Mouse (Mus musculus) CD4-positive, CD25-positive, alpha-beta regulatory T cell, adult 2 months (primary cell): ENCODE measurements around the gene Smim20.

Source experiments
- DNase-seq: peaks from one replicate; pipeline ENCODE4 v3.0.0-alpha.2; 2012; ENCODE audit warnings: low read depth, low spot score

Gene Smim20

DNA sequence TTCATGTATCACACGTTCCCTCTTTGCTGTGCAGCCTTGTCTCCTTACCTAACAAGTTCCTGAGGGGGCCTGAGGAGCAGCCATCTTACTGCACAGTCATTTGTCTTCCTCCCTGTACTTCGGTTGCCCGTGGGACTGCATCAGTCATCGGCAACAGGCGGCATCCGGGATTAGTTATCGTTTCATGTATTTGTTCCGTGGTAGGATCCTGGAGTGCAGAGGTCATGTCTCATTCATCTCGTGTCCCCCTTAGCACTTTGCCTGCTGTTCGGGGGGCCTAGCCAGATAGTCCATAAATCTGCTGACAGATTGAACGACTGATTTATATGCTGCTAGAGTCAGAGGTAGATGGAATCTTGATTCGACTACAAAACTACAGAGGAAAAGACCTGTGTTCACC, 1.1 kb upstream of the Smim20 start:
- no peak for DNase-seq

DNA sequence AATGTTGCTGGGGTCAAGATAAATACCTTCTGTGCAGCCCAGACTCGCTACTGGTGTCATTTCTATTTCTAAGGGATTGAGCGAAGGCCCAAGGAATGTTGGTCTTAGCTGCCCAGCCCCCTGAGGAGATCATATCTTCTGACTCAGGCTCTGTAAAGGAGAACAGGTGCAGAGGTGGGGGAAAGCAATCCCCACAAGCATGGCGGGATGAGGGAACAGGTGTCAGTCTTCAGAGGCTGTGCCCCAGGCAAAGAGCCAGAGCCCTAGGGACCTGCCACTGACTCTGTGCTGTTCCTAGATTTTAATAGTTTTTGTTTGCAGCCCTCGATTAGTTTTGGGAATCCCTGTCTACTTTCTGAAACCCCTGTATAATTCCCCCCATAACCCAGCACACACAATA, 702 bp upstream of the Smim20 start:
- DNase-seq = no peak

DNA sequence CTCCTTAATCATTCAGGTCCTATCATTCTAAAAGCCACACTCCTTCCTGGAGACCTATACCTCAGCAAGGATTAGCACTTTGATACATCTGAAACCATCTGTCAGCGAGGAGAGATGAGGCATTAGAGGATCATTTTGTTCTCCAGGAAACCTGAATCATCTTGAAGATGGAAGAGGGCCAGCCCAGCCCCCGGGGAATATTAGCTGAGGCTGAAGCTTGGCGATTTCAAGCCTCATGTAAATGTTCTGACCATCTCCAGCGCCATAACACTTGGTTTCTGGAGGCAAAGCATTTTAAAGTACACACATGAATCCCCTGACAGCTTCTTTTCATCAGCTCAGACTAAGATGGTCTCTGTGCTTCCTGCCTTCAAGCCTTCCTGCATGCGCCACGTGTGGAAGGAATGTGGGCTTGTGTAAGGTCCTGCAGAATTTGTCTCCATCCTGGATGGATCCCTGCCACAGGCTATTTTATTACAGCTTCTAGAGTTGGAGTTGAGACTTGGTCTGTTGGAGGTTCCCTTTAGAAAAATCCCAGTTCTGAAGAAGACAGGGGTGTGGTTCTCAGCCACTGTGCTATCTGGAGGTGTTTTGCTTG, 1.3 kb downstream of the Smim20 start:
- DNase-seq = no peak

DNA sequence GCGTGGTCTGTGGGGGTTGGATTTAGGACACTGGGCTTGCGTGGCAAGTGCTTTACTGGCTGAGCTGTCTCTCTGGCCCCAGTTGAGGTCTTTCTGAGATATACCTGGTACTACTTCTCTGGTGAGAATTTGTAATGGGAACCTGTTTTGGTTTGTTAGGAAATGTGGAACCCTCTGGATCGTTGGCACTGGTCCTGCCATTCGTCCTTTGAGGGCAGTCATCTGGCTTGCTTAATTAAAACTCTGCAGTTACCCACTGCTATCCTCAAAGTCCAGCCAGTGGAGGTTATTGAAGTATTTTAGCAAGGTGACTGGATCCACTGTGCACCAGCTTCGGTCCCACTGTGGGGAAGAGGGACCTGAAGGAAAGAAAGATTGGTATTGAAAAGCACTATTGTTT, 2.9 kb downstream of the Smim20 start:
- DNase-seq = no peak

DNA sequence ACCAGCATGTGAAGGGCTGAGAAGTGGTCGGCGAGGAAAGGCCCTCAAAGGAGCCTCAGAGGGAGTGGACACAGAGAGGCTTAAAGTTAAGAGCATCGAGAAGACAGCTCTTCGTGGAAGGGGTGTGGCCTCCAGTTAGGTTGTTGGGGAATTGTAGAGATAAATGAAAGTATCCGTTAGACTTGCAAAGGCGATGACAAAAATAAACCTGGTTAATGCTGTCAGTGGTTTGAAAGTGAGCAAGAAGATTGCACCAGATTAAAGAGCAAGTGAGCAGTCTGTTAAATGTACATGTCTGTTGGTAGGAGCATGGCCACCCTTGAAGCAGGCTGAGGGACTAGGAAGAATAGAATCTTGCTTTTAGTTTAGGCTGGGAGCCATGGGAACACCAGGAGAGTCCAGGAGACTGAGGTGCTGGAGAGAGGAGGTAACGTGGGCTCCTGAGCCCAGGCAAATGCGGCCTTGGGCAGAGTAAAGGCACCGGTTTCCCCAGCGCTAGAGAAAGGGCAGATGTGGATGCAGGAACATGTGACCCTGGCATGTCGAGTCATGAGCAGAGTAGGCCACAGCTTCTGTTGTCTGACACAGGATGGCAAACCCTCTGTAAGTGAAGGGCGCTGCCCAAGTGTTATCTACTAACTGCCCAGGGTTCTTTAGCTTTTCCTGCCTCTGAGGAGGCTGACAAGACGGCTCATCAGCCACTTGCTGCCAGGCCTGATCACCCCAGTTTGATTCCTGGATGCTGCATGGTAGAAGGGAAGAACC, 4.2 kb downstream of the Smim20 start:
- DNase-seq = no peak

DNA sequence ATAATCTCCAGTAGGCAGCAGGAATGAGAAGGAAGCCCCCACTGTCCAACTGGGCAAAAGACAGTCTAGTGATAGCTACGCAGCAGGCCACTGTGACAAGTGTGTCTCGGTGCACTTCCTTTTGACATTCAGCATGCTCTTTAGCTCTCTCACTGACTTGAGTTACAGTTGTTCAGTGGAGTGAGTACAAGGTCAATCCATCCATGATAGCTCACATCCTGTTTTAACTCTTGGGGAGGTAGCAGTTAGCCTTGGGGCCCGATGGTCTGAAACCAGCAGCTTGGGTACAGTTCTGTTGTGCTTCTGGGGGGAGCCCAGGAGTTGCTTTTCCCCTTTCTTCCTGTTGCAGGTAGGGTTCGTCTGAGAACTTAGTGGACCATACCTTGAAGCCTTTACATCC, 5.7 kb downstream of the Smim20 start:
- DNase-seq = no peak

DNA sequence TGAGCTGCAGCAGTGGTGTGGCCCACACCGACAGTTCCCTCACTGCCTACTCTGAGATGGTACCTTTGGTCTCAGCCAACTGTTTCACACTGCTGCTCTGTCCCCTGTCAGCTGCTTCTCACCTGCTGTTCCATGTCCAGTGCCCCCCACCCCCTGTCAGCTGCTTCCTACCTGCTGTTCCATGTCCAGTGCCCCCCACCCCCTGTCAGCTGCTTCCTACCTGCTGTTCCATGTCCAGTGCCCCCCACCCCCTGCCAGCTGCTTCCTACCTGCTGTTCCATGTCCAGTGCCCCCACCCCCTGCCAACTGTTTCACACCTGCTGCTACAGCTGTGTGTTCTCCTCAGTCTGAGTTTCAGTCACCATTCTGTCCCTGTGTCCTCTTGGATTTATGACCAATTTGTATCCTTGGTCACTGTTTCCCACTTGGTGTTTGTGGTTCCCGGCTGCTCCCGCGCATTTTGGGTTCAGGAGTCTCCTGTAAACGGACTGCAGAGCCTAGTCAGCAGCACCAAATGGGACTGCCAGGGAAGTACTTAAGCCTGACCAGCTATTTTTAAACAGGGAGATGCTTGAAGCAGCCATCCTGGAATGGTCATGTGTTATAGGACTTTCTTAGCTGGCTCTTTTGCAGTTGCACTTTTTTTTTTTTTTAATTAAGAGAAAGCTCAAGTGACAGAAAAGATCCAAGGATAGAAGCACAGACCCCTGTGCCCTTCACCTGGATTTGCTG, 7.0 kb downstream of the Smim20 start:
- no peak for DNase-seq

DNA sequence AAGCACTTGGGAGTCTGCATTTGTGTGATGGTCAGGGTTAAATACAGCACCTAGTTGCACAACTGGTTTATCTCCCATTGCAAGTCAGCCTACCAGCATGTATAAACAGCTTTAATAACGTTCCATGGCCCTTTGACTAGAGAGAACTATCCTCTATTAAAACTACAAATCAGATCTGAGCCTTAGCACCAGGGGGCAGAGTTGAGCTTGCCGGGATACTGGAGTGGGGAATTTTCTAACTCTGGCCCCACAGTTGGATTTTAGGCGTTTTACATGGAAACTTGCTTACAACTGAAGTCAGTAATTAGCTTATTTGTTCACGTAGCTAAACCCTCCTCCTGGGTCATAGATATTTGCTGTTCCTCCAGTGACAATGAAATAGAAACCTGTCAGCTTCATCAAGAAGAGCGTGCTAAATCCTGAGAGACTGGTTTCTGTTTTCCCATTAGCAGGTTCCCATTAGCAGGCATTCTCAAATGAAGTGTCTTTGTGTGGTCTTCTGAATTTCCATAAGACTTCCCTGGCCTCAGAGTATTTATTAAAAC, 8.0 kb downstream of the Smim20 start:
- DNase-seq = peak; percentile 10

DNA sequence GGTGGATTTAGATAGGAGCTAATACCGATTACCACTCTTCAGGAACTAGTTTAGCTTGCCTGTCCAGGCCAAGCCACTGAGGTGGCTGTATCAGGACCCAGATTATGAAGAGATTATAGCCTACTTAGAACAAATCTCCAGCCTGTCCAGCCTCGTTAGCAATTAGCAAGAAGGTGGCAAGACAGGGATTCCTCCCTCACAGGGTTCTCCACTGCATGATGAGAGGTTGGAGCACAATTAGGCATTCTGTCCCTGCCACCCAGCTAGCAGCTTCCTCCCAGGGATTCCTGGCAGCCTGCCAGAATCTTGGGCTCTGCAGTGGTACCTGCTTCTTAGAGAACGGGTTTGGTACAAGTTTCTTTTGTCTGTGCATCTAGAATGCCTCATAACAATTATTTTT, 8.5 kb downstream of the Smim20 start:
- DNase-seq = no peak

DNA sequence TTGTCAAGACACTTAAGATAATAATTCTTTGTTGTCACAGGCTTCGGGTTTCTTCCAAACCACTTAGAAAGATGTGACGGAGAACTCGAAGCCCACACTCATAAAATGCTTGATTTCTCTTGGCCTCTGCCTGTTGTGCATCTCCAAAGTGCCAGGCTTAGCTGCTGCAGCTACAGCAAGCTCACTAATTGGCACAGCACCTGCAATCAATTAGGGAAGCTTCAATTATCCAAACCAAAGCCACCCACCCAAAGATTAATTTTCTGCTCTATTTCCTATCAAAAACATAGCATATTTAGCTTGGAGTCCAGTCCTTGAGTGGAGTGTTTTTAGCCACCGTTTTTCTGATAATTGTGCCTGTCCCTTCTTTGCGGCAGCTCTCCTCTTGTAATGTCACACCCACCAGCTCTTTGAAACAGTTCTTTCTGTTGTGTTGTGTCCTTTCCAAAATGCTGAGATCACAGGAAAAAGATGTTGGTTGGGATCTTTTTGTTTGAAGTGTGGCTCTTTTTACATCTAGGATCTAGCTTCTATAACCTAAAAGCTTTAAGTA, 9.7 kb downstream of the Smim20 start:
- no peak for DNase-seq

DNA sequence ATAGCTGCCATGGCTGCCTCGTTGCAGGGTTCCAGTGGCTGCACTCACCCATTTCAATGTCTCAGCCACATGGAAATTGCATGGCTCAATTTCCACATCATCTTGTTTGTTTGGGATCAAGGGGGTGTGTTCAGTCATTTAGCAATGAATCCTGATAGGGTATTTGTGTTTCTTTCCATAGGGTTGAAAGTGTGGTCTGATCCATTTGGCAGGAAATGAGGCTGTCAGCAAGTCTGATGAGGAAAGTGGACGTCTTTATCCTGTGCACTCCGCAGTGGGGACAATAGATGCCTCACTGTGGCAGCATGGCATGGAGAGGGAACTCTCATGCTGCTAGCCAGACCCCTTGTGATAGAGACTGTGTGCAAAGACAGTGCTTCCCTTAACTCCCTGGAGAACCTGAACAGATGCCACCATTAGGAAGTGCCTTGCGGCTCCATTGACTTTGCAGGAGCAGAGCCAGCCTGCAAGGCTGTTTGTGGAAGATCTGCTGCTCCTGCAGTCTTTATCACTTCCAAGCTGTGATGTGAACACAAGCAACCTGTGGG, 10.9 kb downstream of the Smim20 start:
- no peak for DNase-seq

DNA sequence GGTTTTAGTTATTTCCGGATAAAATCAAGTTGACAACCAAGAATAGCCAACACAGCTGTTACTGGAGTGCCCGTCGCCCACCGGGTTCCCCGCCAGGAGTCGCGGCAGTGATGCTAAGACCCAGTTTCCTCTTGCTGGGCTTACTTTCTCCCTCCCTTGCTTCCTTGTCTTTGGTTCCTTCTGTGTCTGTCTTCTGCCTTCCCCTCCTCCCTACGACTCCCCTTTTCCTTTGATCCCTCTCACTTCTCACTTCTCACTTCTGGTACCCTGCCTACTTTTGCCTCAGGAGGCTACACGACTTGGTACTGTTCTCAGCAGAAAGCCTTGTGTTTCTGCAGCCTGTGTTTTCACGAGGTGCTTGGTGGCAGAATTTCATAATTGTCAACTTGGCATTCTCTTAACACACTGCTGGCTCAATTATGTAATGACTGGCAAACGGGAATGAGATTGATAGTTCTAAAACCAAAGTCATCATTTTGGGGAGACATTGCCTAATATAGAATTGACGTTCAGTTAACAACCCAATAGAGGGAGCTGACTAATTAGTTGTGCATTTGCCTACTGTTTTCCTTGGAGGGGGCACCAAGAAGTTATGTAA, 12.4 kb downstream of the Smim20 start:
- no peak for DNase-seq

DNA sequence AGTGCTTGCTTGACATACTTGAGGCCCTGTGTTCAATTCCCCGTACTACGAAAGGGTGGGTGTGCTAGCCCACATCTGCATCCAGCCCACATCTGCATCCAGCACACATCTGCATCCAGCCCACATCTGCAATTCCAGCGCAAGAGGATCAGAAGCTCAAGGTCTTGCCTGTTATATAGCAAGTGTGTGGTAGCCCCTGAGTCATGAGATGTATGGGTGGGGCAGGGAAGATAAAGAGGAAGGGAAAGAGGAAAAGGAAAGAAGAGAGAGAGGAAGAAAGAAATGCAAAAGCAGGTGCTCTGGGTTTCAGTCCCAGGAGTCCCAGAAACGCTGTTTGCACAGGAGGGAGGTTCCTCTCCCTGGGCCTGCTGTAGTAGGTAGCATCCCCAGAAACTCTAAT, 15.6 kb downstream of the Smim20 start:
- no peak for DNase-seq

DNA sequence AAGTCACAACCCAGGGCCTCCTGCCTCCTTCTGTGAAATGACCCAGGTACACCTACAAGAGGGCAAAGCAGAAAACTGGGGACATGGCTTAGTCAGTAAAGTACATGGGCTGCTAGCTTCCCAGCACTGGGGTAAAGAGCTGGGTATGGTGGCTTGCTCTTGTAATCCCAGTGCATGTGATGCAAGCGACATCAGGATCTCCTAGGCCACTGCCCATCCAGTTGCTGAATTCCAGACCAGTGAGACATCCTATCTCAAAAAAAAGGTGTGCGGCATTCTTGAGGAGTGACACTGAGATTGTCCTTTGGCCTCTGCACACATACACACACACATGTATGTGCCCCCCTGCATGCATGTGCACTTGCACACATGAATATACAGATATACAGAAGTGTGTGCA, 19.5 kb downstream of the Smim20 start:
- no peak for DNase-seq

DNA sequence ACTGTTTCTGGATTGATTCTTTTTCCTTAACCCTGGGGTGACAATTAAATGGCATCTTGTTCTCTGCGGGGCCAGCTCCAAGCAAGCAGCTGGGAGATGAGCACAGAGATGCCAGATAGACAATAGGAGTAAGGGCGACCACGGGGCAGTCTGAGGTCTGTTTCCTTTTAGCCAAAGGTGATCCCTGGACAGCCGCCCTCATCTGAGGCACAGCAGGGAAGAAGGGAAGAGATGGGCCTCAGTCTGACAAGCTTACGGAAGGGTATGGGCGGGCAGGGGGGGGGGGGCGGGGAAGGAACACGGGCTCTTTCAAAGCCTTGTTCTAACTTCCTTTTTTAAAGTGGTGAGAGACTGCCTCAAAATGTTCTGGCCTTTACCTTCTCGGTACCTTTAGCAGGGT, 22.6 kb downstream of the Smim20 start:
- DNase-seq = no peak

DNA sequence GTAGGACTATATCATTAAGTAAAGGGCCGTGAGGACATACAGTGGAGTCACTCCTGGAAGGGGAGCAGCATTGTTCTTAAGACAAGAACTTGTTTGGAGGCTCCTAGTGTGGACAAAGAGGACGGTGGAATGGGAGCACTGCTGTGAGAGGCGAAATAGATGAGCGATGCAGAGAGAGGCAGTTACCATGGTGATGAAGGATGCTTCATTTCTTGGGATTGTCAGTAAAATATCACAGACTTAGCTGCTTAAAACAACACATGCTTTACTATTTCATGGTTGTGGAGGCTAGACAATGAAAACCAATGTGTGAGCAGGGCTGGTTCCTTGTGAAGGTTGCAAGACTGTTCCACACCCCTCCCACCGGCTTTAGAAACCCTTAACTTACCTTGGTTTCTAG, 27.7 kb downstream of the Smim20 start:
- DNase-seq = no peak

DNA sequence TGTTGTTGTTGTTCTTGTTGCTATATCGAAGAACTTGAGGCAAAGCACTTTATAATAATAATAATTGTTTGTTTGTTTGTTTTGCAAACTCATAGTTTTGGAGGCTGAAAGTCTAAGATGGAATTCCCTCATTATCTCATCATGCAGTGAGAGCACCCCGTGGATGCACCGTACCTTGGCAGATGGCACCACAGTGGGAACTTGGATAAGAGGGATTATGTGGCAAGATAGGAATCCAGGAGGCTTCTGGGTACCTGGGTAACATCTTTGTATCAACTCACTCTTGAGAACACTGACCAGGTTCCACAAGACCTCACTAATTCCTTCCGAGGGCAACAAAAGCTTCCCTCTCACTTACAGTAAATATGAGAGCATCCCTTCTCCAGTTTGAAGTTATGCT, 30.1 kb downstream of the Smim20 start:
- DNase-seq = no peak

DNA sequence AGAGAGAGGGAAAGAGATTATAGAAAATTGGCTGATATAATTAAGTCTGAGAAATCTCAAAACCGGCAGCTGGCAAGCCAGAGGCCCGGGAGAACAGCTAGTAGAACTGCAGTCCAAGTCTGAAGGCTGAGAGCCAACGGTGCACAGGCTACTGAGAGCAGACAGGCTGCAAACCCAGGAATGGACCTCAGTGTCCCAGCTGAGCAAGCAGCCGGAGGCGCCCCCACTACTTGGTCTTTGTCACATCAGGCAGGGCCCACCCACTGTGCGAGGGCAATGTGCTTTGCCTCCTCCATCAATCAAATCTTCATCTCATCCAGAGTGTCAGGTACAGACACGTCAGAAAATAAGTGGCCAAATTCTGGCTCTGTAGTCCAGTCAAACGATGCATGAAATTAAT, 34.6 kb downstream of the Smim20 start:
- no peak for DNase-seq

DNA sequence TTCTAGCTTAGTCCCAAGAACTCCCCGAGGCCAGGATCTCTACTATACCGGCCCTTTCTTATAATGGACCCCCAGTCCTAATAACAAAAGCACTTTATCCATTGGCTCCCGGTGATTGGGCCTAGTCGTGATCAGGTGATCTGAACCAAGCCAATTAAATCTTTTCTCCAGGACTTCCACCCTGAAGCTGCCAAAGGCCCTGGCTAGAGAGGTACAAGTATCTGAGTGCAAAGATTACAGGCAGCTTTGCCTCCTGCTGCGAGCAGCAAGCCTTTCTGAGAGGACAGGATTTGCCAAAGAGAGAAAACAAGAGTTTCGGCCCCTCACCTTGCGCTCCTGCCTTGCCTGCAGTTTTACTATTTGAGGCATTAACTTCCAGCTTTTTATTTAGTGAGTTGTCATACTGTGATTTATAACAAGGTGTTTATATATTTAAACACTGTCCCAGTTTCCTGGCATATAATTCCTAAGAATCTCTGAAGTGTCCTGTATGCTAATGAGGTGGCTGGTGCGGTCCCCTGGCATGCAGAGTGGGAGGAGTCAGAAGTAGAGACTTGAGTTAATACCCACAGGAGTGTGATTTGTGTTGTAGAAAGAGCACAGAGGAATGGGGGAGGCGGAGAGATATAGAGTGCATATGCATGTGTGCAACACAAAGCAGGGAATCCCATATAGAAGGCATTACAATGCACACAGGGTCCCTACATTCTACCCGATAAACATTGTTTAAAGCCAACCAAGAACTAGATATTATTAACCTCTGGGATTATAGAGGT, 36.2 kb downstream of the Smim20 start:
- DNase-seq = no peak

DNA sequence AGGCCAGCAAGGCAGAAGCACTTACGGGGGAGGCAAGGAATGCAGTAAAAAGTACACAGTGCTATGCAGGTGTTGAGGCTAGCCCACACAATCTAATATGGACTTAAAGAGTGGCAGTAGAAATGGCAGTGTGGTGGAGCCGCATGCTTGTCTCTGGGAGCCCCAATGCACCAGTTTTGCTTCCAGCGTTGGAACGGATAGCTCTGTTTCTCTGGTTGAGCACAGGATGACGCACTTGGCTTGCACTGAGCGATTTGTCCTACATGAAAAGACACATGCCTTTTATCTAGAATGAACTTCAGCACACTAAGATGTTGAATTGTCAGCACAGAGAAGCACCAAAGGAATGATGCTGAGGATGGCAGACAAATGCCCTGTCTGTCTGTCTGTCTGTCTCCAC, 37.1 kb downstream of the Smim20 start:
- no peak for DNase-seq

DNA sequence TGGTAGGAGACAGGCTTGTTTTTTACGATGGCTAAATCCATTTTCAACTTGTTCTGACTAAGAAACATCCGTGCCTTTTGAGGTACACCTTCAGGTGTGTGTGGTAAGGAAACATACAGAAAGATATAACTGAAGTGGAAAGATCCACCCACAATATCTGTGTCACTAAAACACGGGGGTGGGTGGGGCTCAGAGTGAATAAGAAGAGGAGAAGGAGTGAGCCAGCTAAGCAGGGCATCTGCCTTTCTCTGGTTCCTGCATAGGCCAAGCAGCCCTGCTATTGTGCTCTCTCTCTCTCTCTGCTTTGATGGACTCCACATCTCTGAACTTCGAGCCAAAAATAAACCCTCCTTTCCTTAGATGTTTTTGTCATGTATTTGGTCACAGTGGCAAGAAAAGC, 38.1 kb downstream of the Smim20 start:
- no peak for DNase-seq
